Mouse (Mus musculus) kidney, adult 2 months (tissue): ENCODE measurements at regions not wholly inside any gene's neighbourhood (a gene's known extent, or its start where the extent isn't known, plus 50 kb on each side); places are given as distances from the start of the nearest gene placed in this dataset.

ENCODE experiments used
- DNase-seq: peaks from one replicate; pipeline ENCODE4 v3.0.0; 2021
- H3K27ac ChIP-seq: fragments of 200-500 bp; 2 replicates; pipeline ENCODE4 v1.5.1; 2012; ENCODE audit warnings: low read depth, low read length, control low read depth, inconsistent platforms; ENCODE audit not compliant: insufficient read depth
- H3K27me3 ChIP-seq: fragments of 200-500 bp; replicated peaks from 2 replicates; pipeline ENCODE4 v1.6.1; 2012; ENCODE audit warnings: mild to moderate bottlenecking, moderate library complexity, low read length, inconsistent platforms; ENCODE audit not compliant: control insufficient read depth, insufficient read depth
- H3K36me3 ChIP-seq: fragments of 200-500 bp; 2 replicates; pipeline ENCODE4 v1.6.1; 2012; ENCODE audit warnings: mild to moderate bottlenecking, moderate library complexity, low read length, inconsistent platforms; ENCODE audit not compliant: control insufficient read depth, insufficient read depth
- H3K4me1 ChIP-seq: fragments of 200-500 bp; 2 replicates; pipeline ENCODE4 v1.6.1; 2011; ENCODE audit warnings: low read length; ENCODE audit not compliant: control insufficient read depth, insufficient read depth
- H3K4me3 ChIP-seq: fragments of 200-500 bp; 2 replicates; pipeline ENCODE4 v1.5.1; 2011; ENCODE audit warnings: mild to moderate bottlenecking, low read depth, low read length, control low read depth; ENCODE audit not compliant: insufficient read depth
- CTCF ChIP-seq: fragments of 200-500 bp; conservative IDR thresholded peaks from 2 replicates; pipeline ENCODE4 v1.5.1; 2011; ENCODE audit warnings: low read depth, mild to moderate bottlenecking, control low read depth, low read length, moderate library complexity, mixed read lengths; ENCODE audit not compliant: insufficient read depth, insufficient read length
- POLR2A ChIP-seq: fragments of 200-500 bp; IDR thresholded peaks from one replicate; pipeline ENCODE4 v1.6.1; 2011; ENCODE audit warnings: low read depth, low read length, control low read depth
- WGBS: fragments of 180-500 bp; shearing (Covaris S2); methylation state at CpG from one replicate; pipeline ENCODE4 v1.1.7; 2018; 5-methylcytosine and 5-hydroxymethylcytosine counted together

DNA sequence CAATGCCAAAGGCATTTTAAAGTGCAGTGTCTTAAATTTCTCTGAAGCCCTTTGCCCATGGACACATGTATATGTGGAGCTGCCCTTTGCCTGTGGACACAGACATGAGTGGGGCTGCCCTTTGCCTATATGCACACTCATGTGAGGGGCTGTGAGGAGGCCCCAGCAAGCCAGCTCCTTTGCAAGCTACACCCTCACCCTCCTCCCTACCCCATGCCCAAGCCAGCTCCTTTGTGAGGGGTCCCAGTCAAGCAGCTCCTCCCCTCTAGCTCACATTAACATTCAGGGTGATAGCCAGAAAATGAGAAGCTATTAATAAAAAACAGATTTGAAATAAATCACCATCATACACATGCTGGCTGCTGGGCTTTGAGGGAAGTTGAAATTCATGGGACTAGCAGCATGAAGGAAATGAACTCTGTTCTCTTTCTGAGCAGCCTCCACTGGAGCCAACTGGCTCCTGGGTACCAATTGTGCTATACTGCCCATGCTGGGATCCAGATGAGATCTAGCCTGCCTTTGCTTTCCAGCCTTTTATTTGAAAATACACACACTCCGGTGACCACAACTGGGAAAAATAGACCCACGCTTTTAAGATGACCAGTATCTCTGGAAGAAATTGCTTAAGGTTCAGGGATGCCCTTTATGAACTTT, 151.4 kb downstream of the Abcc12 start:
- WGBS, result 99% methylated on average over 2 of the region's 2 CpGs
- H3K27me3 ChIP-seq, result no peaks in the 10 kb centered on the region
- no peaks in the 10 kb centered on the region for H3K4me1 ChIP-seq
- TF ChIP-seq POLR2A (no peak), CTCF (no peak)
- no peaks in the 10 kb centered on the region for H3K36me3 ChIP-seq
- no peak for DNase-seq
- H3K27ac ChIP-seq, result no peak overlapping the region
- no peak overlapping the region for H3K4me3 ChIP-seq

DNA sequence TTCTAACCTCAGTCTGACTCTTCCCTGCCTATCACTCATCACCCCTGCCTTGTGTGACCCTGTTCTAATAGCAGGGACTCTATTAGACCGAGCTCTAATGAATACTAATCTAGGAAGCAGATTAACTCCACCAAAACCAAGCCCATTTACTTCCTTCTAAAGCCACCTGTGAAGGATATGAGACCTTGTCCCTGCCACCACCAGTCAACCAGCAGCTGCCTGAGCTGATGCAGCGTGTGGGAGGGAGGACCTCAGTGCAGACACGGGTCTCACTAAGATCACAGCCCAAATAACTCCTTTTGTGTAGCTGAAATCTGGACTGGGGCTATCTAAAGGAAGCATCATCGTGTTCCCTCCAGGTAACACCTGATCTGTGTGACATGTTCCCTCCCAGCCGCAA, 152.4 kb downstream of the Abcc12 start:
- Histone ChIP-seq H3K4me1 (no peaks in the 10 kb centered on the region), H3K27me3 (no peaks in the 10 kb centered on the region), H3K4me3 (no peak overlapping the region), H3K27ac (no peak overlapping the region), H3K36me3 (no peaks in the 10 kb centered on the region)
- no peak for DNase-seq
- WGBS, result 35% methylated on average over 5 of the region's 5 CpGs
- TF ChIP-seq CTCF (no peak), POLR2A (no peak)

DNA sequence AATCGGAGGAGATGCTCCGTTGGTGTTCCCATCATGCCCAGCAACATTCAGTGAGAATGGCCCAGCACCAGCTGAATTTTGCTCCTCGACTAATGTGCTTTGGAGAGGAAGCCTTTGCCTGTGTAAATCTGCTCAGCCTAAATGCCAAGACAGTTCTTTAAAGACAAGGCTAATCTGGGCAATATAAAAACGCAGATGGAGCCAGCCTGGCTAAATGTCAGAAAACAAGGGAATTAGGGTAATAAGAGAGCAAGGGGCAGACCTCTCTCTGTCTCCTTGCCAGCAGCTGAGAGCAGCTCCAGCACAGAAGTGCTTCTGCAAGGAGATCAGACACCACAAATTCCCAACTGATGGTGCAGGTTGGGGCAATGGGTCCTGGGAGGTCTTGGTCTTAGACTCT, 154.4 kb downstream of the Abcc12 start:
- 64% methylated on average over 4 of the region's 4 CpGs for WGBS
- Histone ChIP-seq H3K27ac (no peak overlapping the region), H3K27me3 (no peaks in the 10 kb centered on the region), H3K4me3 (no peak overlapping the region), H3K36me3 (no peaks in the 10 kb centered on the region), H3K4me1 (no peaks in the 10 kb centered on the region)
- TF ChIP-seq POLR2A, result no peak
- TF ChIP-seq CTCF, result no peak
- DNase-seq, result no peak

DNA sequence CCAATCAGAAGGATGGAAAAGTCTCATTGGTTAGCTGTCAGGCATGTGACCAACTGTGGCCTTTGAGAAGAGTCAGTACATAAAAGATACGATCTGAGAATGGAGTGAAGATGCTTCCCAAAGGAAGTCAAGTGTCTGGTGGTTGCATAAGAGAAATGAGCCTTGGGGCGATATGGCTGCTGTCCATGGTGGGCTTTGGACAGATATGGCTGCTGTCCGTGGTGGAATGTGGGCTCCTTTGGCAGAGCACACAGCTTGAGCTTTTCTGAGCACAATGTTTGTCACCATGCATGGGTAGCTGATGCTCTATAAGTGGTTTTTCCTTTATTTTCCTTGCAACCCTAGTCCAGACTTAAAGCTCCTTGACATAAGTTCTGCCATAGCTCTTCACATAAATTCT, 155.1 kb downstream of the Abcc12 start:
- H3K4me1 ChIP-seq, result no peaks in the 10 kb centered on the region
- H3K4me3 ChIP-seq, result no peak overlapping the region
- H3K27me3 ChIP-seq, result no peaks in the 10 kb centered on the region
- no peak overlapping the region for H3K27ac ChIP-seq
- no peak for DNase-seq
- no peaks in the 10 kb centered on the region for H3K36me3 ChIP-seq
- TF ChIP-seq POLR2A (no peak), CTCF (no peak)
- WGBS, result 84% methylated on average over 3 of the region's 3 CpGs

DNA sequence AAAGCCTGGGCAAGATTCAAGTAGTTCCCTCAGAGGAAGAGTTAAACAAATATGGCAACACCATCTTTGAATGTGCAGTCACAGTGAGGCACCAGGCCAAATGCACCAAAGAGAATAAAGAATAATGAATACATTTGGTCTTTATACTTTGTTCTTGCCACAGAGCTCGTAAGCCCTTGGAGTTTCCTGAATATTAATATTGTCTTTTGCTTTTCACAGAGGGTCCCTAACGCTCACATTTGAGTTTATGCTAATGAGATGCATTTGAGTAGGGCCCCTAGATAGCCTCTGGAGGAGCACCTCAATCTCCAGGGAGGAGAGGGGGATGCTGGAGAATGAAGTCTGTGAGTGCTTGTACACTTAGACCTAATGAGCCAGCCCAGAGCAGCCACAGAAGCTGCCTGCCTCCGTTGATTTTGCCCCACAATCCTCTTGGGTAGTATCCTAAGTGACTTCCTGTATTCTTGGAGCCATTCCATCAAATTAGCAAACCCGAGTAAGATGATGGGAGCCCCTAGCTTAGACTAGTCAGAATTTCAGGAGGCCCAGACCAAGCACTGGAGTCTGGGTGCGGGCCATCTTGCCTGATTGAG, 161.3 kb downstream of the Abcc12 start:
- Histone ChIP-seq H3K27ac (no peak overlapping the region), H3K27me3 (no peaks in the 10 kb centered on the region; the same call in 1 of the 2 replicates), H3K4me3 (no peak overlapping the region), H3K4me1 (no peaks in the 10 kb centered on the region), H3K36me3 (no peaks in the 10 kb centered on the region)
- TF ChIP-seq POLR2A (no peak), CTCF (no peak)
- WGBS, result 76% methylated on average over 5 of the region's 5 CpGs
- DNase-seq, result no peak

DNA sequence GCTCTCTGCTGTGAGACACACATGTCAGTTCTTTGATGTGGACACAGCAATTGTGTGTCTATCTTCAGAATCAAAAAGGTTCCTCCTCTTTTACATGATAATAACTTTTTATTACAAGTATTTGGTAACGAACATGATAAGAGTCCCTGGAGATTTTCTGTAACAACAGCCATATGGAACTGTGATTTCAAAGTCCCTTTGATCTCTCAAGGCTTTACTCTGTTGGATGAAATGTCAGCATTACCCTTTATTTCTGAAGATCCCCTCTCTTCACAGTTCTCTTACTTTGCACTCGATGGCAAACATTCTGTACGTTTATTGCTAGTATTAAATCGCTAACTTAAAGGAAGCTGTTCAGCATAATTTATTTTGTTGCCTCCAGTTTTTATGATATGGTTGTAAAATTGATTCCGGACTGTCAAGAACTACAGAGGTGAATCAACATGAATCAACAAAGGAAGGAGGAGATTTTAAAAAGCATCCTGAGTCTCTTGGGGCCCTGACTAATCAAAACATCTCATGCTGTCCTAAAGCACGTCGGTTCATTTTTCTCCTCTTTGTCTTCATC, 162.0 kb downstream of the Abcc12 start:
- H3K27ac ChIP-seq, result no peak overlapping the region
- H3K4me3 ChIP-seq, result no peak overlapping the region
- H3K27me3 ChIP-seq, result no peaks in the 10 kb centered on the region; the same call in 1 of the 2 replicates
- TF ChIP-seq CTCF, result no peak
- TF ChIP-seq POLR2A, result no peak
- WGBS, result 16% methylated on average over 7 of the region's 7 CpGs
- no peaks in the 10 kb centered on the region for H3K36me3 ChIP-seq
- no peak for DNase-seq
- no peaks in the 10 kb centered on the region for H3K4me1 ChIP-seq

DNA sequence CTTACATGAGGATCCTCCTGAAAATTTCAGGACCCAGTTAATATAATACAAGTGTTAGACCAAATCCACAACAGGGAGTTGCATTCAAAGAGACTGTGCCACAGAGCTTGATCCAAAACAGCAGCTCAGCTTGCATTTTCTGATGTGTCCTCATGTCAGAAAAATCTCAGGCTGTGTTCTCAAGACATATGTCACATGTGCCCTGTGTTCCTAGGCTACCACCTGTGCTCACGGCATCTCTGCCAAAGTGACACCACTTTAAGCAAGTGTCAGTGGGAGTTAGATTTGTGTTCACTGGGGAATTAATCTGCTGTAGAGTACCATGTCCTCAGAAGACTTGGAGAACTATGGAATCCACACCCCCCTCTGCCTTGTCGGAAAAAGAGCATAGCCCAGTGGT, 165.3 kb downstream of the Abcc12 start:
- no peak for DNase-seq
- Histone ChIP-seq H3K4me3 (no peak overlapping the region), H3K27me3 (no peaks in the 10 kb centered on the region; the same call in 1 of the 2 replicates), H3K36me3 (no peaks in the 10 kb centered on the region), H3K27ac (no peak overlapping the region), H3K4me1 (no peaks in the 10 kb centered on the region)
- WGBS, result 72% methylated on average over 2 of the region's 2 CpGs
- TF ChIP-seq CTCF, result no peak
- no peak for TF ChIP-seq POLR2A
